Mouse (Mus musculus): ENCODE results near the gene Gnai3.

DNA sequence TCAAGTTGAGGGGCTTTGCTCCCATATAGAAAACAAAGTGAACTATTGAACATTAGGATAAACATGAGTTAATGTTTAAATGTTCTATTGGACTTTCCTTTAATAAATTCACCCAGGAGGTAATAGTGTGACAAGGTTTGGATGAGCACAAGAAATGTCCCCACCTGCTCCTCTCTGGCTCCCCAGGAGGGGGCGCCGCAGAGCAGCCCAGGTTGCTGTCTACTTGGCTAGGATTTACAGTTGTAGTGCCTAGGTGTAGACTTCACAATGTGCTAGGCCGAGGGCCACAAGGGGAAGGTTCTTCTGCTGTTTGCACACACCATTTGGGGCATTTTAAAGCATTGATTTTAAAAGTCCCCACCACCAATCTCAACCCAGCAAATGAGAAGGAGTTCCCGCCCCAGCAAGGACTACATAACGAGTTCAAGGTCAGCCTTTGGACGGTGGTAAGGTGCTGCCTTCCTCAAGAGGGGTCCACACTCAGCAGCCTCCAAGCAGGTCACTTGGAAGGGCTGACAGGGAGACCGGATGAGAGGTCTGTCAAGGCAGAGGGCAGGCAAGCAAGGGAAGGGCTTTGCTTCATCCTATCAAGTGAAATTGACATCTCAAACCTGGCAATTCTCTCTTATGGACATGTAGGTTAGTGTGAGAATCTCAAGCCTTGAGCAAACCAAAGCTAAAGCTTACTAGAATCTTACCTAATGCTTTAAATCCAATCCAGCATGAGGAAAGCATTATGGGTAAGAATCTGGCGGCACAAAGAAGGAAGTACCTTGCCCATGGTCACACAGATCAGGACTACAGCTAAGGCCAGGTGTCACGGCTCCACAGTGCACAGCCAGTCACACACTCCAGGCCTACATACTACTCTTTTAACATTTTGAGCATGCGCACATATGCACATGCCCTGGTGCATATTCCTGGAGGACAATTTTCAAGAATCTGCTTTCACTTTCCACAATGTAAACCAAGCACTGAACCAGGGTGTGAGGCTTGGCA, 75.4 kb downstream of the Gnai3 start:
- no peak for TF ChIP-seq MAX (IDR thresholded peaks at IDR 0.05)
- peak; percentile 75 for TF ChIP-seq CTCF (IDR thresholded peaks at IDR 0.05; ENCODE audit: control insufficient read depth, insufficient read depth, insufficient read length)
- TF ChIP-seq FOSL1 (IDR thresholded peaks at IDR 0.05; ENCODE audit: insufficient read depth, low read length, poor library complexity, severe bottlenecking): no peak
- no peak for TF ChIP-seq MYOG (IDR thresholded peaks at IDR 0.05; ENCODE audit: control insufficient read depth, extremely low read depth, insufficient read length)
- TF ChIP-seq MYOD1 (IDR thresholded peaks at IDR 0.05; ENCODE audit: control insufficient read depth, insufficient read length, low read depth): no peak
- no peak for TF ChIP-seq CEBPB (IDR thresholded peaks at IDR 0.05; ENCODE audit: low read depth)
